Mouse (Mus musculus) limb, embryonic 14.5 days (tissue): Measurements from ENCODE around the gene Xrn2. TPM values are rescaled to one million over a fixed set of nuclear protein-coding genes. Genes with fewer than 3 reads are reported as not detected.
A peak's percentile ranks its signal among the peaks of the same experiment; 100 is the strongest.
"Not testable (repeated sequence)": the region's sequence is repeated elsewhere in the genome, so short reads cannot be mapped to it uniquely, and the experiment has no call there.

Source experiments
- ATAC-seq: fragments of 200-750 bp; cut with Nextera tagmentation; 2 replicates; pipeline ENCODE4 v1.8.0; 2017; ENCODE audit warnings: low read depth, moderate number of reproducible peaks, moderate TSS enrichment; ENCODE audit not compliant: low FRiP score
- DNase-seq: peaks from one replicate; pipeline ENCODE4 v3.0.0-alpha.2; 2015; ENCODE audit warnings: low spot score
- H3K27ac ChIP-seq: fragments of 300-500 bp; sonication (generic); replicated peaks from 2 replicates; pipeline ENCODE4 v1.5.1; 2014; ENCODE audit warnings: low read depth, mild to moderate bottlenecking, low read length, moderate library complexity, mixed read lengths
- H3K27me3 ChIP-seq: fragments of 300-500 bp; sonication (generic); 2 replicates; pipeline ENCODE4 v1.6.1; 2014; ENCODE audit warnings: low read length, mixed read lengths; ENCODE audit not compliant: control insufficient read depth, insufficient read depth
- H3K36me3 ChIP-seq: fragments of 300-500 bp; sonication (generic); 2 replicates; pipeline ENCODE4 v1.6.1; 2014; ENCODE audit warnings: mild to moderate bottlenecking, low read length, moderate library complexity, mixed read lengths; ENCODE audit not compliant: control insufficient read depth, insufficient read depth
- H3K4me1 ChIP-seq: fragments of 300-500 bp; sonication (generic); 2 replicates; pipeline ENCODE4 v1.6.1; 2014; ENCODE audit warnings: antibody characterized with exemption, low read length, mixed read lengths; ENCODE audit not compliant: control insufficient read depth, insufficient read depth
- H3K4me2 ChIP-seq: fragments of 300-500 bp; sonication (generic); replicated peaks from 2 replicates; pipeline ENCODE4 v1.6.1; 2014; ENCODE audit warnings: low read depth, mild to moderate bottlenecking, low read length, moderate library complexity; ENCODE audit not compliant: severe bottlenecking
- H3K4me3 ChIP-seq: fragments of 300-500 bp; sonication (generic); replicated peaks from 2 replicates; pipeline ENCODE4 v1.5.1; 2014; ENCODE audit warnings: low read length
- H3K9ac ChIP-seq: fragments of 300-500 bp; sonication (generic); 2 replicates; pipeline ENCODE4 v1.6.1; 2014; ENCODE audit warnings: mild to moderate bottlenecking, low read depth, low read length, moderate library complexity; ENCODE audit not compliant: severe bottlenecking
- H3K9me3 ChIP-seq: fragments of 300-500 bp; sonication (generic); 2 replicates; pipeline ENCODE4 v1.6.1; 2016; ENCODE audit warnings: low read length; ENCODE audit not compliant: control insufficient read depth
- POLR2A ChIP-seq: fragments of 200-500 bp; IDR thresholded peaks from 2 replicates; pipeline ENCODE4 v1.8.0; 2012; ENCODE audit warnings: inconsistent platforms, mild to moderate bottlenecking, moderate library complexity, borderline replicate concordance; ENCODE audit not compliant: insufficient read depth, insufficient read length; ENCODE audit errors: extremely low read depth
- WGBS: fragments of 180-500 bp; shearing (Covaris S2); extraction: QIAGEN DNeasy Blood & Tissue Kit; methylation state at CpG from one replicate; pipeline ENCODE4 v1.1.7; 2014; 5-methylcytosine and 5-hydroxymethylcytosine counted together
- polyA plus RNA-seq, 2 experiments: library from polyadenylated mRNA; depleted of rRNA in 1 of 2; stranded (reverse) in 1 of 2; unstranded in 1 of 2; fragments of >200 nt; fragmentation: Nextera tagmentation in 1 of 2; extraction: Ambion mirVana in 1 of 2; gene quantifications; 2 replicates each; pipeline versions ENCODE4 v1.2.1 to v1.2.3; 2012 to 2014

Gene Xrn2
- polyA plus RNA-seq, 2 experiments, result 57.0 to 81.8 TPM

DNA sequence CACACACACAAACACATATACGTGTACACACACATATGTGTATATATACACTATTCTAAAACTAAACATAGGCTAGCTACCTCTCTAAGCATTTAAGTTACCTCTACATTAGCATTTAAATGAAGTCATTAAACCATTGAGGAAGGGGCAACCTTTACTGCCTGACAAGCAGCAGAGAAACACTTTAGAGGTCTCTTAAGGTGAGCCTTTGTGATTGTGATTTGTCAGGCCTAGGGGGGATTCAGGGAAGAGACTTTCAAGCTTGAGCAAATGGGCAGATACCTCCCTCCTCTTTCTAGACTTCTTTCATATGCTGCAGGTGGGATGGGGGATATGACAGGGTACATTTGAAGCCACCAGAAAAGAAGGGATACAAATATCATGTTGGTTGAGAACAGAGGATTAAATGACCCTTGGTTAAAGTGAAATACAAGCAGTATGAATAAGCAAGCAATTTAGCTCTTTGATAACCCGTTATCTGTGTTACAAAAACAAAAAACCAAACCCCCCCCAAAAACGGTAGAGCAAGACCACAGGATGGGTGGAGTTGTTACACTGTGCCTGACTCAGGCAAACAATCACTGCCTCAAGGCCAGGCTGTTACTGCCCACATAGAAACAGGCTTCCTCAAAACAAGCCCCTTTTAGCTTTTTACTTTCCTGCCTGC lies 1.2 kb upstream of the Xrn2 start:
- H3K4me2 ChIP-seq, result peak overlapping the region; percentile 79
- no peaks in the 10 kb centered on the region for H3K36me3 ChIP-seq
- 72% methylated on average over 3 of the region's 3 CpGs for WGBS
- peak overlapping the region; percentile 98 for H3K27ac ChIP-seq
- peaks cover 6% of the 10 kb centered on the region for H3K4me1 ChIP-seq
- no peak for TF ChIP-seq POLR2A
- H3K9me3 ChIP-seq, result no peaks in the 10 kb centered on the region
- peak overlapping the region; percentile 91 for H3K9ac ChIP-seq
- no peaks in the 10 kb centered on the region for H3K27me3 ChIP-seq
- H3K4me3 ChIP-seq, result peak overlapping the region; percentile 85
- ATAC-seq (no peak), DNase-seq (no peak)

DNA sequence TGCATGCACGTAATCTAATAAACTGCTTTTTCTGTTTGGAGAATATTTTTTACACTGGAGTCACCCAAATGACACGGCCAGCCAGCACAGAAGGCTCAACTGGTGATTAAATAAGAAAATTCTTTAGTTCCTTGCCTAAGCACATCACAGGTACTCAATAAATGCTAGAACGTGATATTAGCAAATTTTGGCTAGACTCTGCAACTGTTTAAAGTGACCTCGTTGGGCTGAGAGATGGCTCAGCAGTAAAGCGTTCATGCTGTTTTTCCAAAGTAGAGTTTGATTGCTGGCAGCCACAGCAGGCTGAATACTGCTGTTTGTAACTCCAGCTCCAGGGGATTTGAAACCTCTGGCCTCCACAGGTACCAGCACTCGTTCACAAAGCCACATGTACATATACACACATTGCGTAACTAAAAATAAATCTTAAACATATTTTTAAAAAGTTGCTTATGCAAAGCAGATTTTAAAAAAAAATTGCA lies 614 bp upstream of the Xrn2 start:
- DNase-seq (peak; percentile 5), ATAC-seq (no peak)
- 25% methylated on average over 7 of the region's 7 CpGs for WGBS
- Histone ChIP-seq H3K9ac (peak overlapping the region; percentile 91), H3K4me2 (peak overlapping the region; percentile 79), H3K4me1 (peaks cover 6% of the 10 kb centered on the region), H3K9me3 (no peaks in the 10 kb centered on the region), H3K36me3 (no peaks in the 10 kb centered on the region), H3K27ac (peak overlapping the region; percentile 98), H3K4me3 (peak overlapping the region; percentile 85), H3K27me3 (no peaks in the 10 kb centered on the region)
- TF ChIP-seq POLR2A, result no peak

DNA sequence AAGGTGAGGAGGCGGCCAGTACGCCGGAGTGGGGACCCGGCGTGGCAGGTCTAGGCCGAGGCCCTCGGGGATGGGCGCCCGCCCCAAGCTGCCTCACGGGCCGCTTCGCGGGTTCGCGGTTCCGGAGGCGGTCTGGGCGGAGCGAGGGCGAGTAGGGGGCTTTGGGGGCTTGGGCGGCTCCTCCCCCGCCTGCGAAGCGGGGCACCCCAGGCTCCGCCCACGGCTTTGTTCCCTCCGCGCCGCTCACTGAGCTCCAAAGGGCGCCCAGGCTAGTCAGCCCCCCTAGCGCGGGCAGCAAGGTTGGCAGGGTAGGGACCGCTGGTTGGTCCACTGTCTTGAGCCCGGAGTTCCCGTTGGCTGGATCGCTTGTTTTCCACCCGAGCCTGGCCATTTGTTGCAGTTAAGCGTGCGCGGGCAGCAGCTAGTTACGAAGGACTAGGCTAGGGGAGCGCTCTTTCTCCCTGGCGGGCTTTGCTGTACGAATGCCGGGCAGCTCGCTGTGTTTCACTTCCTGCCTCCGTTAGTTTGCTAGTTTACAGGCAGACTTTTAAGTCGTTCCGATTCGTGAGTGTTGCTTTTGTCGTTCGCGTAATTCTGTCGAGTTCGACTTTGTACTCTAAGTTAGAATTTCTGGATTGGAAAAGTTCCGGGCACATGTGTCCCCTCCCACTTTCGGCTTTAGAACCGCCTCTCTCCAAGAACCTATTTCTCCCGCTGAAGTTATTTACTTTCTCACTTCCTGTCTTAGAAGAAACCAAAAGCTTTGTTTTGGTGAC lies 586 bp downstream of the Xrn2 start:
- Histone ChIP-seq H3K4me2 (peak overlapping the region; percentile 79), H3K9me3 (no peaks in the 10 kb centered on the region), H3K4me1 (peaks cover 6% of the 10 kb centered on the region), H3K27ac (peak overlapping the region; percentile 98), H3K36me3 (no peaks in the 10 kb centered on the region), H3K9ac (peak overlapping the region; percentile 91), H3K4me3 (peak overlapping the region; percentile 85), H3K27me3 (no peaks in the 10 kb centered on the region)
- peak; percentile 75; the same call in 1 of the 2 replicates for TF ChIP-seq POLR2A
- ATAC-seq, result peak; percentile 91
- peak; percentile 85 for DNase-seq
- under 1% methylated on average over 44 of the region's 59 CpGs for WGBS

DNA sequence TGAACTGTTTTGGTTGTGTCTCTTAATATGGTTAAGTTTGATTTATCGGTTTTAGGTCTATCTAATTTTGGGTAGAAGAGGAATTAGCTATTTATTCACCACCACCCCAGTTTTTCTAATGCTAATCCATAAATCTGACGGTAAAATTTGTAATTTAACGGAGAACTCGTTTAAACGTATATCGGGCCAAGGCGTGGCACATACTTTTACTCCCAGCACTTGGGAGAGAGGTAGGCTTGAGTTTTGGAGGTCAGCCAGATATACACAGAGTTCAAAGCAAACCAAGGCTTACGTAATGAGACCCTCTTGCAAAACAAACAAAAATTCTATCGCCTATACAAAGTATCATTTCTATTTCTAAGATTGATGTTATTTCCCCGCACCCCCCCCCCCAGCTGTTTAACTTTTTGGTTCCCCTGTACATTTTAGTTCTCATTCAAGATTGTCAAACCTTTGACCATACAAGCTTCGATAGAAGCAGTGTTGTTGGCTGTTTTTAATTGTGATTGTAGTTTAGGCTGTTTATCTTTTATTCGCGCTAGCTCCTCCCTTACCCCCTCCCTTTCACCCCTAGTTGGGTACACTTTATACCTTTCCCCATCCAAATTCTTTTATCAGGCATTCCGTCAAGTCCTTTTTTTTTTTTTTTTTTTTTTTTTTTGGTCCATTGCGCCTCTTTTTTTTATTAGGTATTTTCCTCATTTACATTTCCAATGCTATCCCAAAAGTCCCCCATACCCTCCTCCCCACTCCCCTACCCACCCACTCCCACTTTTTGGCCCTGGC lies 1.5 kb downstream of the Xrn2 start:
- Histone ChIP-seq H3K4me2 (peak overlapping the region; percentile 79), H3K27me3 (no peaks in the 10 kb centered on the region), H3K9me3 (no peaks in the 10 kb centered on the region), H3K27ac (peak overlapping the region; percentile 98), H3K4me3 (peak overlapping the region; percentile 85), H3K9ac (peak overlapping the region; percentile 91), H3K36me3 (no peaks in the 10 kb centered on the region), H3K4me1 (peaks cover 6% of the 10 kb centered on the region)
- no peak for ATAC-seq
- DNase-seq, result no peak
- 22% methylated on average over 15 of the region's 15 CpGs for WGBS
- TF ChIP-seq POLR2A, result no peak

DNA sequence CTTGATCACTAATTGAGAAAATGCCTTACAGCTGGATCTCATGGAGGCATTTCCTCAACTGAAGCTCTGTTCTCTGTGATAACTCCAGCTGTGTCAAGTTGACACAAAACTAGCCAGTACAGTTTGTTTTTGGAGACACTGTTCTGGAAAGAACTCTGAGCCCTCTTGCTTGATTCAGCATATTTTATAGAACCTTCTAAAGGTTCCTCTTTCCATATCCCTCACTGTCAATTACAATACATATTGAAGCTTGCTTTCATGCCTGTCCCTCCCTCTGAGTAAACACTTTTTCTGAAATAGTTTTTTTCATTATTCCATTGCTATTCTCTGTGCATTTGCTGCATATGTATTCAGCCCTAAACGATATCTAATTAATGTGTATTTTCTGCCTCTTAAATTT lies 9.2 kb downstream of the Xrn2 start:
- H3K27me3 ChIP-seq, ATAC-seq, H3K9ac ChIP-seq, H3K4me1 ChIP-seq, H3K36me3 ChIP-seq, H3K4me3 ChIP-seq, H3K9me3 ChIP-seq, DNase-seq, H3K27ac ChIP-seq, H3K4me2 ChIP-seq: not testable (repeated sequence)
- 92% methylated on average over 1 of the region's 1 CpGs for WGBS
